Mouse (Mus musculus): Measurements from ENCODE around the gene Gm10964. TPM values are rescaled to one million over a fixed set of nuclear protein-coding genes. Genes with fewer than 3 reads are reported as not detected.

Gm10964 gene
- total RNA-seq, 2 experiments from 2014 or later: not detected

DNA sequence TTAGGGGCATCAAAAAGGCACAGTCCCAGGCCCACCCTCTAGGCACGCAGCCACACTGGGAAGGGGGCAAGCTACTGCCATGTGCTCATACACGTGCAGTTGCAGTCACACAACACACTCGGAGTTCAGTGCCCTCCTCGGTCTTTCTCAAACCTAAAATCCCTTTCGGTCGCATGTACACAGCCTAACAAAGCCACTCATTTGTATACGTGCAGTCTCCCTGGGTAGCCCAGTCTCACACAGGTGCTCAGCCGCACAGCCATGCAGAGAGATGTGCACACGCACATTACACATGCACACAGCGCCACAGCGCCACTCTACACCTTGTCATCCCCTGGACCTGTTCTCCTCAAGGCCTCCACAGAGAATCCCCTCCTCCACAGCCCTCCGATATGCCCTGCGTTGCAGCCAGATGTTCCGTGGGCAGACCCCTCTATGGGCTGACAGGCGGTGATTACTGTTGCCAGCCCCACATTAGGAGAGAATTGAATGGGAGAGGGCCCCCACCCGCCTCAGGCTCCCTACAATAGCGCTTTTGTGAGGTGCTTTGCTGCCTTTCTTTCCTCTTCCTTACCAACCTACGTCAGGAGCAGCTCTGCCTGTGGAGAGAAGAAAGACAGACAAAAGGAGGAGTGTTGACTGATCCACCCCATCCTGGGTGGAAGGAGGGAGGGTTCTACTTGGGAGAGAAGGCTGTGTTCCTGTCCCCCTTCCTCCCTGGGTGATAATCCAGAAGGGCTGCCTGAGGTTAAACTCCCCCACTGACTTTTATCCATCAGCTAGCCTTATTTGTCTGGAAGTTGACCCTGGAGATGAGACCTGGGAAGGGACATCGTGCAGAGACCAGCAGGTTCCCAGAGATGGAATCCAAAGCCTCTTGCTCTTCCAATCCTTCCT lies 5.1 kb upstream of the Gm10964 start:
- no peak for ATAC-seq (ENCODE audit: poor library complexity, severe bottlenecking)

DNA sequence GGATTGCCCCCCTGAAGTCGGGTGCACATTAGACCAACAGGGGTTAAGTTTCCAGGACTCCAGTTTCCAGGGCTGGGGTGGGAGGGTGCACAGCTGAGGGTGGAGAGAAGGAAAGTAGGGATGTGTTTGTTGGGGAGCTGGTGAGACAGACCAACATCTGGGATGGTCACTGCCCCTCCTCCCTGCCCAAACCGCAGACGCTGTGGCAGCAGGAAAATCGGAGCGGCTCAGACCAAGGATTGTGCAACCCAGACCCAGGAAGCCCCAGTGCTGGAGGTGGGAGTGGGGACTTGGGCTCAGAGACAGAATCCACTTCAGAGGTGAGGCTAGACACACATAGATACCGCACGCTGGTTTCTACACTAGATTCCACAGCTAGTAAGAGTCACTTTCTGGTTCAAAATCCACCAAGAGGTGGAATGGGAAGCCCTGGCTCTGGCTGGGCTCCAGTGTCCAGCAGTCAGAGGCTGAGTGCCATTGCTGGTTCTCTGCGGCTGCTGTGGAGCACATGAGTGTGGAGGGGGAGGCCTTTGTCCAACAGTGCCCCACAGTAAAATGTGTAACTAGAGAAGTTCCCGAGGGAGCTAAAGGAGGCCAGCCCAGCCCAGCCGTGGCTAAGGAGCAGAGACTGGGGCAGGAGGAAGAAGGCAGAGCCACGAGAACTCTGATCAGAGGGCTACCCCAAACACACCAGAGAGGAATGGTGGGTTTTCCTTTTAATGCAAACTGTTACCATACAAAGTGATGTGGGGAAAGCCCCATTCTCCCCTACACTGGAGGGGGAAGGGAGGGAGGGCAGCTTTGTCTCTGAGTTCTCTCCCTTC lies 4.3 kb upstream of the Gm10964 start:
- peak; percentile 13; the same call in 1 of the 2 replicates for ATAC-seq (ENCODE audit: poor library complexity, severe bottlenecking)

DNA sequence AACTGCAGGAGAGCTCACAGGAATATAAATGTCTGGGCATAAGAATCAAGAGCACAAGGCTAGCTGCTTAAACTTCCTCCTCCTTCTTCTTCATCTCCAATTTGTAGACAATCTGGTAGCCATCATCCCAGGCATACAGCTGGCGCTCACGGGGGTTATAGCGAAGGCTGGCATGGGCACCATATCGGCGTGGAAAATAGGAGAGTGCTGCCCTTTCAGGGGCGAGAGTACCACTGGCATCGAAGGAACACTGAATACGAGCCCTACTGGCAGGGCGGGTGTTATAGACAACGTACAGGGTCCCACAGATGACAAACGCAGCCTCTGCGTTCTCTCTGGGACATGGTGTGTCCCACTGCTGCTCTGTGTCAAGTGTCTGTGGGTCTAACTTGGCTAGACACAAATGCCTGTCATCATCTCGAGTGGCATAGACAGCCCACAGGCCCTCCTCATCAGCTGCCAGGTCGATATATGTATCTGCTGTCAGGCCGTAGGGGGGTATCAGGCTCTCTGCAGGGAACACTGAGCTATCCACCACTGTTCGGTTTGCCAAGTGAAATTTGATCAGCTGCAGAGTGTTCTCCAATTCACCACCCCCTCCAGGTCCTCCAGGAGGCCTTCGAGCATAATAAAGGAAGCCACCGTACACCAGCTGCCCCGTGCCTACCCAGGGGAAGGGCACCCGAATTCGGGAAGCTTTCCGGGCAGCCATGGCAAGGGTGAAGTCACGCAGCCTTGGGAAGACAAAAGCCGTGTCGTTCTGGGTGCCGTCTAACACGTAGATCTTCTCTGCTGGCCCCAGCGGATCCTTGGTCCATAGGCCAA lies 3.2 kb upstream of the Gm10964 start:
- ATAC-seq (ENCODE audit: poor library complexity, severe bottlenecking): no peak

DNA sequence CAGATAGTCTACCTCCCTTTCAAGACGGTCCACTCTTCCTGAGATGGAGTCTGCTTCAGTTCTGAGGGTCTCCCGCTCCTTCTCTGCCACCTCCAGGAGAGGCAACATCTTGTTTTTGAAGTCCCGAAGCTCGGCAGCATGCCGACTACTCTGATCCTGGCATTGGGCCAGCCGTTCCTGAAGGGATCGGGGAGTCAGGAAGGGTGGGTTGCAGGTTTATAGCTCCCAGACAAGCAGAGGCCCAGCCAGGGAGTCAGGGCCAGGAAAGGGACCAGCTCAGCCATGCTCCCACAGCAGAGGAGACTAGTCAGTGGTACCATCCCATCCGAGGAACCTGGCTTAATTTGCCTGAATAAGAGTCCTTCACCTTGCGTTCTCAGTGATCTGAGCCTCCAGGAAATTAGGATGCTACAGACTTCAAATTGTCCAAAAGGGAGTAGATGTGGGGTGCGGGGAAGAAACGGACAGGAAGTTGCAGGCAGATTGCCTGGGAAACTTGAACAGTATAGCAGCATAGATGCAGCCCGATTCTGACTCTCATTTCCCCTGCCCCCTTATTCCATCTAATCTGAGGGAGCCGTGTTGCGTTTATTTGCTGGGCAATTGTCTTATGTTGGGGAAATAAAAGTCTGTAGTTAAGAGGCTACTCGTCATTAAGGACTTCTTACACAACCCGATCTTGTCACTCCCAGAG lies 2.0 kb upstream of the Gm10964 start:
- ATAC-seq (ENCODE audit: poor library complexity, severe bottlenecking): no peak

DNA sequence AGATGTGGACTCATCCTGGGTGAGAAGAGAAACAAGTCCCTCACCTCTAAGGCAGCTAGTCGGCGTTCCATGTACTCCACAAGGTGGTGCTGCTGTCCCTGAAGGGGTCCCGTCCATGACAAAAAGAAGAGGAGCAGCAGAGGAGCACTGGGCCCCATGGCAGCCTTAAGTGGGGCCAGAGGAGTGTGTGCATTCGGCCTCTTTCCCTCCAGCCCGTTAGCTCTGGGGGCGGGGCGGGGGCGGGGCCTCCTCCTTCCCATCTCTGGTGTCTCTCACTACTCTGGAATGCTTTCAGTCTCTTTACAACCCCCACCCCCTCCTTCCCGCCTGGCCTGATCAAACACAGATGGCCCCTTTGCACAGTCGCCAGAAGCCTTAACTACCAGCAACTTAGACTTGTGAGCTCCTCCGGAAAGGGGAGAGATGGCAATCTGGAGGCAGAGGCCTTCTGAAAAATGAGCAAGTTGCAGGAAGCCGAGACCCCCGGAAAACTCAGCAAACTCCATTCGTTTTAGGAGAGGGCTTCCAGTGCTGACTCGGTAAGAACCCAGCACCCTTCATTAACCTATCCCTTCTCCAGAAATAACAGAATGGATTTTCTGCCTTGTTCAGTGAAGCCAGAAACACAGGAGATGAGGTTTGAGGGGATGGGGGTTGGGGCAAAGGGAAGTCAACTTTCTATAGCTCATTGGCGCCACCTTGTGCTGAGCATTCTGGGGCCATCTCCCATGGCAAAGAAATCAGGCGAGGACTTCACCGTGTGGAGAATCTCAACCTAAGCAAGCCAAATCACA lies 1.2 kb upstream of the Gm10964 start, which contains the start of gene Olfml3:
Olfml3 (minus strand) TSS at position 224 of the 794 bp plus-strand sequence.
- peak; percentile 79 for ATAC-seq (ENCODE audit: poor library complexity, severe bottlenecking)

DNA sequence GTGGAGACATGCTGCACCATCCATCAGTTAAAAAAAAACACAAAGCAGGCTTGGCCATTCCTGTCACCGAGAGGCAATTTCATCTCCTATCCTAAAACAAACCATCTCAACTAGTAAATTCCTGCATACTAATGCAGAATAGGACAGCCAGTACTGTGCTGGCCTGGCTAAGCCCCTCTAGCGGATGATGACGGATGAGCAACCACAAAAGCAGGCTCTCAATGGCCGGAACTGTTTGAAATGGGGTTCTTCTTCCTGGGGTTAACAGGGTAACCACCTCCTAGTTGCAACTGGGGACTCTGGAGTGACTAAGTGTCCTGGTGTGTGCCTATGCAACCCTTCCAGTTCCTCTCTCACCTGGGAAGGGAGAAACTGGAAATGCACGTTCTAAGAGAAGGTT lies 1.2 kb downstream of the Gm10964 start:
- 0 out of 2 replicates have a peak, but pooled peaks have one; percentile 20 for ATAC-seq (ENCODE audit: poor library complexity, severe bottlenecking)

DNA sequence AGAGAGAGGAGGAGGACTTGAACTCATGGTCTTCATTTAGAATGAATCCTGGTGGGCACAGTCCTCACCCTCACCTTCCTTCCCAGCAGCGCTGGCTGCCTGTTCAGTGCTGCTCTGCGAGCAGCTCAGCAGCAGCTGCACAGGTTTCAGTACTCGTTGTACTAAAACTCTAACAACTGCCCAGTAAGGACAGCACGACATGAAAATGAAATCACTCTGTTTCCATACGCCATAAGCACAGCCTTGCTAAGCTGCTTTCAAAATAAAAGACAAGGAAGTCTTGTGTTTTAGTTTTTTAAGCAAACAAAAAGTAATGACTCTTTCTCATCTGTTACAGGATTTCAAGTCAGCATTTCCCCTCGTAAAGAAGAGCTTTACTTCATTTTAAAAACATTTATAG lies 4.0 kb downstream of the Gm10964 start:
- ATAC-seq (ENCODE audit: poor library complexity, severe bottlenecking): no peak

DNA sequence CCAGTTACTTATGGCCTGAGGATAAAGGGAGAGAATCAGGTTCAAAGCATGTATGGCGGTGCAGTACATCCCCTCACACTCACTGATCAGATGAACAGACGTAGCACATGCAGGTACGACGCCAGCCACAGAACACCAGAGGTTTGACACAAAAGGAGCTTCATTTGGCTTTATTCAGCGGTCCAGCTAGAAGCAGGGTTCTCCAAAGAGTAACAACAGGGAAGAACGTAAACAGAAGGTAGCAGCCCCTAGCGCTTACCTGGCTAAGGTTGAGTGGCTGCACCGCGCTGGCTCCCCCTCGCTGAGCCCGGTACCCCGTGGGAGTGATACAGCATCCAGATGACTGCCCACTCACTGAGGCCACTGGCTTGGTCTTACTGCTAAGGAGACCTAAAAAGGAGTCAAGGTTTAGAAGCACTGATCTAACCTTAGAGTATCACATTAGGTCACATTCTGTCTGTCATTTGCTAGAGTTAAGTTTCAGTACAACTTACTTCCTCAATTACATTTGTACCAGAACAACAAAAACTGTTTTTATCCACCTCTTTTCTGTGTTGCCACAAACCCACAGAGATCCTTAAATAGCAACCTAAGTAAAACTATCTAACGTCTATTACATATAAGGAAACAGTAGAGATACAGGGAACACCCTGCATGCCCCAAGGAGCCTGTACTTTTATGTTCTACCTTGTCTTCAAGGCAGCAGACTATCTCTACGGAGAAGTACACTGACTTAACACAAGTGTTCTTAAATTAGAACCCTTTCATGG lies 6.0 kb downstream of the Gm10964 start:
- peak; percentile 47 for ATAC-seq (ENCODE audit: poor library complexity, severe bottlenecking)

DNA sequence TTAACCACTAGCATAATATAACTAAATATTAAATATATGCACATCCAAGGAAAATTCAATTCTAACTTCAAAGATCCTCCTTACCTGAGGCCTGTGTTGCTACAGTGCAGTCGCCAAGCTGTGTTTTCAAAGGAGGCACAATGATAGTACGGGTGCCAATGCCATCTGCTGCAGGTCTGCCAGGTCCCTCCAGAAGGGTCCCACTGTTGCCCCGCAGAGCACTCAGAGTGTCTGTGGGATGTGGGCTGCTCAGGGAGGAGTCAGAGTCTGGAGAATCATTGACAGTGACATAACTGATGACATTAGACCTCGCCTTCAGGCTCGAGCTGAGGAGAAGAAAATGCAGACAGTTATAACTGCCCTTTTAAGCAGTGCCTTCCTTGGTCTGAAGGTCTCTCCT lies 7.5 kb downstream of the Gm10964 start:
- ATAC-seq (ENCODE audit: poor library complexity, severe bottlenecking): no peak

DNA sequence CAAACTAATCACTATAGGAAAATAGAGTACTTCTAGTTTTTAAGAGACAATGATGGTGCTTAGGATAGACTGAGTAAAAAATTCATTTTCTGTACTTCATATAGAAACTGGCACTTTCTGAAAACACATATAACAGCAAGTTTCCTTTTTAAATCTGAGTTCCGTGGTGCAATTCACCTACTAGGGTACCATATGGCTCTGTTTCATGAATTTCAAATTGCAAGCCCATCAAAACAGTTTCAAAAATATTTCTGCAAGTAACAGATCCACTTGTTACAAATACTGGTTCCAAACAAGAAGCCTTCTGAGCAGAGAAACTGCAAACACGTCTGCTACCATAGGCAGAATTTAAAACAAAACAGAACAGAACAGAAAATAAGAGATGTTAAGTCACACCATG lies 12.4 kb downstream of the Gm10964 start:
- no peak for ATAC-seq (ENCODE audit: poor library complexity, severe bottlenecking)

DNA sequence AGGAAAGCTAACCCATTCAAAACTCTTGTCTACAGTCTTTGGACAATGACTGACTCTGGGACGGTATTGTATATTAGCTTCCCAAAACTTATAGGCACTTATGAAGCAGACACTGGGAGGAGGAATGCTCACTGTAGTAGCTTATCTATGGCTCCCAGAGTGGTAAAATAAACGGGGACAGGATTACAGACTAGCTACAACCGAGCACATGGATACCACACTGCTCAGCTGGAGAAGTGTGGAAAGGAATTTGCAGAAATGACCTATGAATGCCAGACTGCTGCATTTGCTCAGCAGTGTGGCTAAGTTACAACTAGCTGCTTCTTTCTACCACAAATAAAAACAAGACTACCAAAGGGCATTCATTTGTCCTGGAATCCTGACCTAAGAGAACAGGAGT lies 16.2 kb downstream of the Gm10964 start:
- no peak for ATAC-seq (ENCODE audit: poor library complexity, severe bottlenecking)

DNA sequence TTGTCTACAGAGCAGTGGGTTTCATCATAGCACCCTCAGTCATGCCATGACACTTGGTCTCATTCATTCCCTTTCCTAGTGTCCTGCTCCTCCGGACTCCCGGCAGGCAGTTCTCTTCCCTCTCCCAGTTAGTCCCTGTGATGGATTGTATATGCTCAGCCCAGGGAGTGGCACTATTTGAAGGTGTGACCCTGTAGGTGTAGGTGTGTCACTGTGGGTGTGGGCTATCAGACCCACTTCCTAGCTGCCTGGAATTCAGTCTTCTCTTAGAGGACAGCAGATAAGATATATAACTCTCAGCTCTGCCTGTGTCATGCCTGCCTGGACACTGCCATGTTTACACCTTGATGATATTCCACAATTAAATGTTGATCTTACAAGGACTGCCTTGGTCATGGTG lies 17.8 kb downstream of the Gm10964 start:
- ATAC-seq (ENCODE audit: poor library complexity, severe bottlenecking): no peak

DNA sequence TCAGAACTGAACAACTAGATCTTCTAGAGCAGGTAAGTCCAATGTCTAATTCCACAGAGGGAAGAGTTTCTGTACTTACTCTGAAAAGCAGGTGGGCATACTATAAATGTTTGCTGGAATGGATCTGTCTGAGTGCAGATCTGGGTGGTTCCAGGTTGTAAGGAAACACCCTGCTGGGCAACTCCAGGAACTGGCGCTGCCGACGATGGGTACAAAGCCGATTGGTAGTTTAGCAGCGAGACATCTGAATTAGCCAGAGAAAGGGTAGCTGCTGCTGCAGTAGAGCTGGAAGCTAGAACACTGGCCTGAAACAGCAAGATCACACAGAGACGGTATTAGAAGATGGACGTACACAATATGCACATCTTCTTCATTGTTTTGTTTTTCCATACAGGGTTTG lies 19.3 kb downstream of the Gm10964 start:
- ATAC-seq (ENCODE audit: poor library complexity, severe bottlenecking): no peak

DNA sequence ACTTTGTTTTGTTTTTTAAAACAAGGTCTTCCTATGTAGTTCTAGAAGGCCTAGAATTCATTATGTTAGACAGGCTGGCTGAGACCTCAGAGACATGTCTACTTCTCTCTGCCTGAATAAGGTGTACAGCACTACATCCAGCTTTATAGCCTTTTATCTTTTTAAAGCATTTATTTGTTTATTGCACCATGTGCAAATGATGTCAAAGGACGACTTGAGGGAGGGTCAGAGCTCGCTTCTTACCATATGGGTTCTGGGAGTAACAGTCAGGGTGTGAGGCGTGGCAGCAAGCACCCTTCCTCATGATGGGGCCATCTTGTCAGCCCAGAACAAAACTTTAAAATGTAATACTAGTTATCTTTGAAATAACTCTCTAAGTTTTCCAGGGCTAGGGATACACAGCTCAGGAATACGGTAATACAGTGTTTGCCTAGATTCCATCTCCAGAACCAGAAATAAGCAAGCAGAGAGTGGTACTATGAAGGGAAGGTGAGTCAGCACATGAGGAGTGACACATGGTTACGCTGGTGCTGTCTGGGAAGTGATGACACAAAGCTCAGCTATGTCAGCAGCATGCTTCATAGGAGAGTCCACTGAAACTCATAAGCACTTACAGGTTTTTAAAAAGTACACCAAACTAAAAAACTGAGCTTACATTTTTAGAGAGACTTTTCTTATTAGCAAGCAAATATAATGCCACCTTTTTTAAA lies 20.2 kb downstream of the Gm10964 start:
- ATAC-seq (ENCODE audit: poor library complexity, severe bottlenecking): peak; percentile 43; the same call in 1 of the 2 replicates

DNA sequence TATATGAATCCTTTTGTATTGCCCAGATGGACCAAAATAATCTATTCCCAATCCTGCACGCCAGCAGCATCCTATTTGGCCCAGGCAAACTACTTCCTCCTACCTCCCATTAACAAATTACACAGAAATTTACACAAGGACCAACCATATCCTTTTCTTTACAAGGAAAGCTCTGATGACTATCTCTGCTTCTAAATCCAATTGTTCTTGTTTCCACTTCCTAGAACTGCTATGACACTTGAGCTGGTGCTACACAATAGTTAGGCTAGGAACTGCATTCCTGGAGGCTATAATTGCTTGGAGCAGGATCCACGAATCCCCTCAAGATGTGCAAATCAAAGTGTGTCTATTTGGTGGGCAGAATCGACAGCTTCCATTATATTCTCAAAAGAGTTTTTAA lies 27.6 kb downstream of the Gm10964 start:
- ATAC-seq (ENCODE audit: poor library complexity, severe bottlenecking): no peak

DNA sequence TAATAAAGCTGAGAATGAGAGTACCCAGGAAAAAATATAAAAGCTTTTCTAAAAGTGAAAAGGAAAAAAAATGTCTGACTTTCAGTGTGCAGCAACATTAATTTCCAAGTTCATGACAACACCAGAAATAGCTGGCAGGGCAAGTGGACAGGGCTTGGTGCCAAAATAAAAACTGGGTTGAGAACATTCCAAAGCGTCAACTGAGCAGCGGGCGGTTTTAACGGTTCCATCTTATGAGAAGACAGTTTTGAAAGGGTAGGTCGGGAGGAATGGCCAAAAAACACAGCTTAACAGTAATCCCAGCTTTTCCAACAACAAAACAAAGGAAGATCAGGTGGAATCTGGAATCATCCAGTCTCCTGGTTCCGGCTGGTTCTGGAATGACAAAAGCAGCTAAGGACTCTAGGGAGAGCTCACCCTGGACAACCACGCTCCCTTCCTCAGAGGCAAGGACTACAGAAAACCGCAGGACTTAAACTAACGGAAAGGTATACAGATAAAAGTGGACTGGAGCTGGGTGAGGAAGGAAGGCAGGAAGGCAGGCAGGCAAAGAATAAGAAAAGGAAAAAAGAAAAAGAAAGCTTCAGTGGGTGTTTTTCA lies 32.5 kb downstream of the Gm10964 start:
- ATAC-seq (ENCODE audit: poor library complexity, severe bottlenecking): no peak

DNA sequence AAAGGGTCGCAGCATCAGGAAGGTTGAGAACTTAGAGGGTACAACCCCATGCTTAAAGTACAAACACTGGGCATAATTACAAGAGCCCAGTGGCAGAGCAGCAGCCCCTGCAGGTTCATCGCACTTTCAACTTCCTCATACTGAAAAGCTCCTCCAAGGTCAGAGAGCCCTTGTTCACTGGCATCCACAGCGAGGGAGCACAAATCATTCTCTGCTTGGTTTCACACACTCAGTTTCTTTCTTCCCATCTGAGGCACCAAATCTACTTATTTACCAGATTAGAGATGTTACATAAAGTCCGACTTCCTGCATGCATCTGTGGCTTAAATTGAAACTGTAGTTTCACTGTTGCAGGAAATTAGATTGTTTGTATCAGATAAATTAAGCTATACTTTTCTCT lies 33.7 kb downstream of the Gm10964 start:
- ATAC-seq (ENCODE audit: poor library complexity, severe bottlenecking): peak; percentile 69

DNA sequence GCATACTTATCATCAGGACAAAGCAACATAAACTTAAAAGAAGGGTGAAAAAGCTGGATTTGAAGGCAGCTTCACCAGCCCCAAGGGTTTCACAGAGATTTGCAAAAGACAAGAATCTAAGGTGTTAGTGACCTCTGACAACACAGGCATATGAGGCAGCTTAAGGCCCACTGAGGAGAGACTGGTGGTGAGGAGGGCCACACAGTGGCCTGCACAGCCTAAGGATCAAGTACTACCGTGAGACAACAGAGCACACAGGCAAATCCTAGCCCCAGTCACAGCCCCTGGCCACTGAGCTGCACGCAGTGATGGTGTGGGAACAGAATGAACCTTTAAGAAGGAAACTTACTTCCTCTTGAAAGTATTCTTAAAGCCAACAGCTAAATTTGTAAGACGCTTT lies 34.3 kb downstream of the Gm10964 start:
- peak; percentile 53; the same call in 1 of the 2 replicates for ATAC-seq (ENCODE audit: poor library complexity, severe bottlenecking)

All from megakaryocyte, adult 5-6 weeks (primary cell).